Mouse (Mus musculus): ENCODE data around the gene Cfap43. TPM values are rescaled to one million over a fixed set of nuclear protein-coding genes. Genes with fewer than 3 reads are reported as not detected.

The Cfap43 gene
- total RNA-seq, 2 experiments from 2014 or later: not detected

DNA sequence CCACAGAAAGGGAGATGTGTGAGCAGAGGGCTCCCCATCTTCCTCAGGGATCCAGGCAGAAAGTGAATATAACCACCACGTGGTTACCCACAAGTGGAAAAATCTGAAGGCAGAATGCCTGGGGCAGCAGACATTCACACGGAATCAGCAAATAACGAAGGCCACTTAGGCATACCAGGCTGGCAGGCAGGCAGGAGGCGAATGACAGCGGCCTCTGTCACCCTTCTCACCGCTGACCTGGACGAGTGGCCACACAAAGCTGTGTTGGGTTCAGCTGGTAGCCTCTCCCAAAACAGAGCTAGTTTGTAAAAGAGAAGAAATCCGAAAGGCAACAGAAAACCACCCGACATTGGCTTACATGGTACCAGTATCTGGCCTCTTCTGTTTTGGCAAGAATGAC lies 1.1 kb downstream of the Cfap43 start:
- intact Hi-C loops (cut with DNase I; ENCODE audit: low total_unique reads): no loop called here
- no peak for DNase-seq

DNA sequence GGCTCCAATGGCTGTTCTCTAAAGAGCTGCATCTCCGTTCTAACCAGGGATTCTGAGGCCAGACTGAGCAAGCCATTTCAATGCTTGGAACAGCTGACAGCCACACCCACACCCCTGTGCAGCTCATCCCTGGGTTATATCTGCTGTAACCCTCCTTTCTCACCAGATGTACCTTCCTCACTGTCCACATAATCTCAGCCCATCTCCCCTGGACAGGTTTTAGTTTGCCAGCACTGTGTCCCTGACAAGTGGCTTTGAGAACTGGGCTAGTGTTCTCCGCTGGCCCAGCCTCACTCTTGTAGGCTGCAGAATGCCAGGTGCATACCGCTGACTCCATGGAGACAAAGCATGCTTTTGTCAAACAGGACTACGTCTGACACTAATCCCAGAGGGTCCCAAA lies 1.7 kb downstream of the Cfap43 start:
- DNase-seq: no peak
- intact Hi-C loops (cut with DNase I; ENCODE audit: low total_unique reads): no loop called here

DNA sequence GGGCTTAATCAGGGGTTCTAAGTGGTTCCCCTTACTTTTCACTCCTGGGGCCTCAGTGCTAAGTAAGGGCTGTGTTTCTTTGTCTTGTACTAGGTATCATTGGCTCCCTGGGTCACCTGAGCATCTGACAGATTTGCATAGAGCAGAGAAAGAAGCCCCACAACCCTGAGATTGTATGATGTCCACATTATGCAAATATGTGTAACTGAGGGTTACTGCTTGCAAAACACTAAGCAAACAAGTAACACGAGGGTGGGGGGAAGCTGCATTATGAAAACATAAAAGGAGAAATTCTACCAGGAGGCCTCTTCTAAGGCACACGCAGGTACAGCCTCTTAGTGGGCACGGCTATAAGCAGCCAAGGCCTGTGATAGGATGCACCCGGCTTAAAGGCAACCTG lies 3.8 kb downstream of the Cfap43 start:
- DNase-seq: no peak
- intact Hi-C loops (cut with DNase I; ENCODE audit: low total_unique reads): no loop called here

DNA sequence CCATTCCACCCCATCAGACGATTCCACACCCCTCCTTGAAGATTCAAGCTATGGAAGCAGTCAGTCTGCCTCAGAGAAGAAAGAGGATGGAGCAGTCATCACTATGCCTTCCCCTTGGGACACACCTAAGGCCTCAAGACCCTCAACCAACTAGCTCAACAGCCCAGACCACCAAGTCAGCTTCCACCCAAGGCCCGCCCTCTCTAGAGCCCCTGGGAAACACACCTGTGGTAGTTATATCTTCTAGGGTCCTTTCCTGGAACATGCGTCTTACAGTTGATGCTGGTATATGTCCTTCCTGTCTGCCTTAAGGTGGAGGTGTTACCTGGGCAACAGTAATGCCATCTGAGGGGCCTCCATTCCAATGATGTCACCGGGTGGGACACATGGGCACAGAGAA lies 4.9 kb downstream of the Cfap43 start:
- no peak for DNase-seq
- intact Hi-C loops (cut with DNase I; ENCODE audit: low total_unique reads): no loop called here

DNA sequence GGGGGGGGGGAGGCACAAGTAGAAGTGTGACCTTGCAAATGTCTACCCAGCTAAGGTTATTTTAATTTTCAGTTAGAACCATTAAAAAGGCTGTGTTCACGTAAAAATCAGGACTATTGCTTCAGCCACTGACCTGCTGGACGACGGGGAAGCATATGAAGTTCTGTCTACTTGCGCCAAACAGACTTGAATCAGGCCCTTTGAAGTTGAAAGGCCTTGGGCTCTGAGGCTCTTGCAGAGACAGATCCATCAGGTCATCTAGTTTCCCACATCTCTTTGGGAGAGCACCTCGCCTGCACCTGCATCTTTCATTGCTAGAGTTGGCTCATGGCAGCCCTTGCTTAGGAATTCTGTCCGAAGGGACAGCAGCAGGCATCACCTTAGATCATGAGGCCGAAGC lies 5.7 kb downstream of the Cfap43 start:
- intact Hi-C loops (cut with DNase I; ENCODE audit: low total_unique reads): no loop called here
- no peak for DNase-seq

DNA sequence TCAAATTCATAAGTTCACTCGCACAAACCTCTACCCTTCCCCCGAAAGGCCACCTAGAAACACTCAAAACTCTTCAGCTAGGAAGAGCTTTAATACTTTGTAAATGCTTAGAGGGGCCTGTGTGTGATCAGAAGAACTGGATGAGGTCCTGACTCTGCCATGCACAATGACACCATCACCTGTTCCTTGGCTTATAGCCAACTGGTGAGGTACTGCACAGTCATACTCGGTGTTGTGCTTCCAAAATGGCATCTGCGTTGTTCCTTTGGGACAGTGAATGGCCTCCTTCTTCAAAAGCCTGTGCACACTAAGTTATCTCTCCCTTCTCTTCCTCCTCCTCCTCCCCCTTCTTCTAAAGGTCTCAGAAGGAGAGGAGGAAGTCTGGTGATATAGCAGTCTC lies 8.3 kb downstream of the Cfap43 start:
- intact Hi-C loops (cut with DNase I; ENCODE audit: low total_unique reads): no loop called here
- DNase-seq: no peak

DNA sequence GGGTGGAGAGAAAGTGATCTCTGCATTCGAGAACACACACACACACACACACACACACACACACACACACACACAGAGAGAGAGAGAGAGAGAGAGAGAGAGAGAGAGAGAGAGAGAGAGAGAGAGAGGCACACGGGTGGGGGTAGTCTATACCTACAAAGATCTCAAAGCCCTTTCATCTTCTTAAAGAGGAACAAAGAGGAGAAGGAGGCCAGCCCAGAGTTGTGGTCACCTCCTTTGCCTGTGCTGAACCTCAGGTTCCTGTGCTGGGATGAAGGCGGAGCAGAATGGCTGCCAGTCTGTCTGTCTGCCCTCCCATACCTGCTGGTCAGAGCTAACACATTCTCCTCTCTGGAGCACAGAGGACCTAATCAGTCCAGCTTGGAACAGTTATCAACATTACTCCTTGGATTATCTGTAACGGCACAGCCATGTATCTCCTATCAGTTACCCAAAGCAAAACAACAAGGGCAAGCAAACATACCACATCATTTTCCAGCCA lies 8.9 kb downstream of the Cfap43 start:
- intact Hi-C loops (cut with DNase I; ENCODE audit: low total_unique reads): no loop called here
- DNase-seq: no peak

DNA sequence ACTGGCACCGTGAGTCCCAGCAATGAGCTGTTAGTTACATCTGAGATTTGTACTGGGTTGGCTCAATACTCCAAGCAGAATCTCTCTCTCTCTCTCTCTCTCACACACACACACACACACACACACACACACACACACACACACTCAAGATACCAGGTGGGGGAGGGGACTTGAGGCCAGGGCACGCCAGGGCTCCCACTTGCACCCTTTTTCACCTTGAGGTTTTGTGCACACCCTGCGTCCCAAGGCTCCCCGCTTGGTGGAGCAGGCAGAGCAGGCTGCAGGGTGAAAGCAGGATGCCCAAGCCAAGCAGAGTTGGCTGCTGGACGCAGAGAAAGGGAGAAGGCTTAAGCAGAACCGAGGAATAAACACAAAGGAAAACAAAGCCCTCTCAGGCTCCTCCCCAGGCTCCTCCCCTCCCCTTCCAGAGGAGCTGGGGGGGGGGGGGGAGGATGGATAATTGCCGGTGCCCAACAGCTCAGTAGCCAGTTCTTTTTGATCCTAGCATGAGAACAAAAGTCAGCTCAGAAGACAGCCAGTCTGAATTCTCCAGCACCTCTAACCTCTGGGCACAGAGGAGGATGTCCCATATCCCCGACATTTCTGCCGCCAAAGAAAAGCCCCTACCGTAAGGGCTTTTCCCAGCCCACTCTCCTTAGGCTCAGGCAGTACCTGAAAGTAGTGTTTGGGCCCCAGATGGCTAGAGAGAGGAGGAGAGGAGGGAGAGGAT lies 9.5 kb downstream of the Cfap43 start:
- DNase-seq: peak; percentile 22

DNA sequence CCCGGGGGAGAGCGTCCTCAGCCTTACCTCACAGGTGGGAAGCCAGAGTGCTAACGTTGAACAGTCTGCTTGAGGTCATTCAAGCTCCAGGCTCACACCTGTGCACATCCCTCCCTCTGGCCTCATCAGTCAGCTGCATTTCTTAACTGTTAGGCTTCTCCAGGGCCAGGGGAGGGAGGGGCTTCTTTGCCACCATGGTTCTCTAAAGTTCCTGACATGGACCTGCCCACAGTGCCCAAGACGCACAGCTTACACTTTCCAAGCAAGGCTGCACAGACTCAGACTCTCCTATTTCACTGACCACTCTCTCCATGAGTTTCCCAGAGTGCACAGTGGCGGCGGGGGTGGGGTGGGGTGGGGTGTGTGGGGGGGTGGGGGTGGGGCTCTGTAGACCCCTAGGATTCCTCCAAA lies 10.1 kb downstream of the Cfap43 start:
- no peak for DNase-seq
- intact Hi-C loops (cut with DNase I; ENCODE audit: low total_unique reads): no loop called here

More for the DNA sequence above, 9.5 kb downstream of the Cfap43 start:
- intact Hi-C loops (cut with DNase I; ENCODE audit: low total_unique reads): no loop called here

DNA sequence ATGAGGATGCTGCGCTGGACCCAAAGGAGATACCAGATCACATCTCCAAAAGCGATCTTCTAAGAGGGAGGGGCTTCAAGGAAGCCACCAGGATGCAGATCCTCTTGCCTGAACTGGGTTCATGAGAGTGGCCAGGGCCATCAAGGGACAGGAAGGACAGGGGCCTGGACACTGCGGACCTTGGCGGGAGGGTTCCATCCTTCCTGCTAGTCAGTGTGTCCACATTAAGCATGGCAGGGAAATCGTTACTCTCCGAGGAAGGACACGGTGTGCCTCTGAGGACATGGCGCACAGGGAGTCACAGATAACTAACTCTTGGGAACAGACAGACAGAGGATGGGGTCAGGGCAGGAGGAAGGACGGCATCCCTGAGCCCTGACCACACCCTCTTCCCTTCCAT lies 11.5 kb downstream of the Cfap43 start:
- intact Hi-C loops (cut with DNase I; ENCODE audit: low total_unique reads): no loop called here
- no peak for DNase-seq

DNA sequence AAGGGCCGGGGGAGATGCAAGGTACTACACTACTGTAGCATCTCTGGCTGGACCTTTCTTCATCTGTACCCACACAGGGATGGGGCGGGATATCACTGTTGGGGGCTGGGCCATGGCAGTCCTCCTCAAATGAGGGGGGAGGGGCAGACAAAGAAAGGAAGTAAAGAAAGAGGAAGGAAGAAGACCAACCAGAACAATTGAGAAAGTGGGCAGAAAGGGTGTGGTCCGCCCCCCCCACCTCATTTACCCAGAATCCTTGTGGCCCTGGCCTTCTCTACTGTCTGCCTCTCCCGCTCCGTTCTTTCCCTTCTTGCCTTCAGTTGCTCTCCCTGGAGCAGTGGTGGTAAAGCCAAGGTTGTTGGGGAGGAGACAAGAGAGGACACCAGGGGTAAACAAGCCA lies 13.5 kb downstream of the Cfap43 start:
- intact Hi-C loops (cut with DNase I; ENCODE audit: low total_unique reads): no loop called here
- DNase-seq: no peak

DNA sequence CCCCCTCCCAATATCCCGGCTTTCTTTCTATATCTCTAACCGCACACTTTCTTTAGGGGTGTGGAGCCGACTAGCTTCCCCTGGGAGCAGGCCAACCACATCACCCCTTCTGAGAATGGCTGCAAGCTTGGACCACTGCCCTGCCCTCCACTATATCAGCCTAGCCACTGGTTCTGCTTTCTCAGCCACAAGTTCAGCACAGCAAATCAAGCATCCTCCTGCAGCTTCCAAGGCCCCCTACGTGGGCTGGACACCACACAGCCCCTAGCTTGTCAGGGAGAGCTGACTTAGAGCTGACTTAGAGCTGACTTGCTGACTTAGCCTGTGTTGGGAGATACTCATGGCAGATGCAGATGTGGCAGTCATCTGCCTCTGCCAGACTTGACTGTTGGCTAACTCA lies 14.0 kb downstream of the Cfap43 start:
- DNase-seq: no peak
- intact Hi-C loops (cut with DNase I; ENCODE audit: low total_unique reads): no loop called here

DNA sequence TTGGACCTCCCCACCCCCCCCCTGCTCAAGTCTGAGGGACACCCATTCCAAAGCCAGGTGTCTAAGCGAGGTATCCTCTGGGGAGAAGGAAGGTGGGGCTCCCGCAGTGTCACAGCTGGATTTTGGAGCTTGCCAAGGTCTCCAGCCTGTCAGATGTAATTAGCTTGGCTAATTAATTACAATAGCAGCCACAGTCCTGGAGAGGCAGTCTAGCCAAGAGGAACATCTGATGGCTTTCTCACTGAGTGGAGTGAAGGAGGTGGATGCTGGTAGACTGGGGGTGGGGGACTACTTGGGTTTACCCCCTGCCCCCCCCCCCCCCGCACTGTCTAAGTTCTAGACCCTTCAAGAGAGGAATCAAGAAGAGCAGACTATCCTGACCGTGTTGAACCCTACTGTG lies 15.4 kb downstream of the Cfap43 start:
- intact Hi-C loops (cut with DNase I; ENCODE audit: low total_unique reads): no loop called here
- no peak for DNase-seq

DNA sequence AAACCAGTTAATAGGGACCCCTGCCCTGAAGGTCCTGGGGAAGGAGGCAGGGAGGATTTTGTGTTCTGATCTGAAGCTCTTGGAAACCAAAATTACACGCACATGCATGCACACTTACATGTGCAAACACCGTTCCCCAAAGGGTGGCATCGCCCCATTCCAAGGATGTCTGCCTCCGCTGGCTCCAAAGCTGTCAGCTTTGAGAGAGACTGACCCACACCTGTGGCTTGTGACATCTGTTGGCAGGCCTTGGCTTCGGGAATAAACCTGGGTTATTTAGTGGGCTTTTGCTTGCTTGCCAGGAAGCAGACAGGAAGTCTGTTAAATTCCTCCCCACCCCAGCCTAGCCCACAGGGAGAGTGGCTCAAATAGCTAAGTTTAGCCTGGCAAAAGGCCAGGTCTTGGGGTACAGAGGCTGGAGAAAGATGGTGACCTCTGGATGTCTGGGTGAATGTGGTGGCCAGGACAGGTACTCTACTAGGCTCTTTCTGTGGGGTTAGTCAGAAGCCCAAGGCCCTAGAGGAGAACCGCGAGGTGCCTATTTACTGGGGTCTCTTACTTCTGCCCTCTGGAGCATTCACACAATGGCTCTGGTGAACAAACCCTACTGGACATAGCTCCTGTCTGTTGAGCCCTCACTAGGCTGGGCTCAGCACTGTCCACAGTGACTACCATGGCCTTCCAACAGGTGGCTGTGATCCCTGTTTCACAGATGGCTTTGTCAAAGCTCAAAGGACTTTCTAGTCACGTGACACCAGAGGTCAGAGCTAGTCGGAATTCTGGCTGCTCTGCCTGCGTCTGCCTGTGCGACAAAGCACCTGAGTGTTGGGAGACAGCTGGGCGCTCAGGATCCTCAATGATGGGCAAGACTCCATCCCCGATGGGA lies 16.5 kb downstream of the Cfap43 start:
- DNase-seq: no peak
- intact Hi-C loops (cut with DNase I; ENCODE audit: low total_unique reads): no loop called here

DNA sequence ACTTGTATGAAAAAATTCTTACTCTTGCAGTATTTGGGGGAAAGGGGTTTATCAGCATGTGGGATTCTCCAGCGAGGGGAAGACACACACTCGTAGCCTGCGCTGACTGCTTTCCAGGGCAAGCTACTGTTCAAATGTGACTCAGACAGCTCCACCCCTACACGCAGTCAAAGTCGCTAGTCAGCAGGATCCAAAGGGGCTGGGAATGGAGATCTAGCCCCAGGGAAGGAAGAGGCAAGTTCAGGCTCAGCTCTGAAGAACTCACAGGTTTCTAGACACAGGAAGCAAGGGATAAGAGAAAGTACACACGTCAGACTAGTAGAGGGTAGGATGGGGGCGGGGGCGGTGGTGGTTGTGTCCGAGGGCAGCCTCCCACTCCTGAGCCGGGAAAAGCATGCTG lies 18.5 kb downstream of the Cfap43 start:
- intact Hi-C loops (cut with DNase I; ENCODE audit: low total_unique reads): no loop called here

DNA sequence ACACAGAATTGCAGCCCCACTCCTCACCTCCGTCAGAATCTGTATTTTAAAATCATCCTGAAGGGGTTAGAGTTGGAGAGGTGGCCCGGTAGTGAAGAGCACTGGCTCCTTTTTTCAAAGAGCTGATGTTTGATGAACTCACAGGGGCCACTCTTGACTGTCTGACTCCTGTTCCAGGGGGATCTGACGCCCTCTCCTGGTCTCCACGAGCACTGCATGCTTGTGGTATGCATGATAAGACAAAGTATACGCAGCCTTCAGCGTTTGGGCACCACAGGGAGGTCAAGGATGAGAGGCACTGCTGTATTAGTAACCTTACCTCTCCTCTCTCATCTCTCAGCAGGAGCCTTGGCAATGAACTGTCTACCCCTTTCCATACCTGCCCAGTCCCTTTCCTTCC lies 19.1 kb downstream of the Cfap43 start:
- intact Hi-C loops (cut with DNase I; ENCODE audit: low total_unique reads): no loop called here
- DNase-seq: no peak

More for the DNA sequence above, 18.5 kb downstream of the Cfap43 start:
- DNase-seq: no peak

DNA sequence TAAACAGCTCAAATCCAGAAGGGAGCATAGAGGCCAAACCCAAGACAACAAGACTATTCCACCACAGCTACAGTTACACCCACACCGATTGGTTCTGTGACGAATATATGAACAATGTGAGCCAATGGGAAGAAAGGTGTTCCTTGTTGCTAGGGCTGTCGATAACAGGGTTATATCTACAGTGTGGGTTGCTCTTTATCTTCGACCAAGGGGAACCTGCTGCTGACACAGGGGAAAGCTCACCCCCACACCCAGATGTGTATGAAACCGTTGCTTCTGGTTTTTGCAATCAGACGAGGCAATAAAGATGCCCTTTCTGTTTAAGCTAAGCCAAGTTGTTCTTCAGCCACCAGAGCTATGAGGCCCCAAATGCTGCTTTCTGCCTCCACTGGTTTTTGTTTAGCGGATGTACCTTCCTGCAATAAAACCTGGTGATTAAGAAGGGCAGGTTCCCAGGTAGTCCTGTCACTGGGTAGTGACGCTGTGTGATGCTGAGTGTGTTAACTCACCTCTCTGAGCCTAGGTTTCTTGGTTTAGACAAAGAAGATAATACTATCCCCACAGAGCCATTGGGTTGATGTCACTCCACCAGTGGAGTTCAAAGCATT lies 20.5 kb downstream of the Cfap43 start:
- intact Hi-C loops (cut with DNase I; ENCODE audit: low total_unique reads): no loop called here
- DNase-seq: no peak

DNA sequence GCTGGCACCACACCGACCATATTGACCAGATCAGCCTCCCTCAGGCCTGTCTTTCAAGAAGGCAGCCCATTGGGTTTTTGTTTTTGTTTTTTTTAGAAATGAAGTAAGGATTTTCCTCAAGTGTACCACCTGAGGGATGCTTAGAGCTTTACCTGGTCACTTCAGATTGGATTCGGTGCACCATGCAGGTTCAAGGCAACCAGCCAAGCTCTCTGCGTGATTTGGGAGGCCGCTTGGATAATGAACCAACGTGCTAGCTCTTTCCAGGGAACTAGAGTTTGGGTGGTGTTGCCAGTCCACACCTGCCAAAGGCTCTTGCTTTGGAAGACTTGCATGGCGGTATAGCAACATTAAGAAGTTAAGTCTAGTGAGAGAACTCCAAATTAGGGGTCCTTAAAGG lies 26.0 kb downstream of the Cfap43 start:
- DNase-seq: no peak
- intact Hi-C loops (cut with DNase I; ENCODE audit: low total_unique reads): no loop called here

DNA sequence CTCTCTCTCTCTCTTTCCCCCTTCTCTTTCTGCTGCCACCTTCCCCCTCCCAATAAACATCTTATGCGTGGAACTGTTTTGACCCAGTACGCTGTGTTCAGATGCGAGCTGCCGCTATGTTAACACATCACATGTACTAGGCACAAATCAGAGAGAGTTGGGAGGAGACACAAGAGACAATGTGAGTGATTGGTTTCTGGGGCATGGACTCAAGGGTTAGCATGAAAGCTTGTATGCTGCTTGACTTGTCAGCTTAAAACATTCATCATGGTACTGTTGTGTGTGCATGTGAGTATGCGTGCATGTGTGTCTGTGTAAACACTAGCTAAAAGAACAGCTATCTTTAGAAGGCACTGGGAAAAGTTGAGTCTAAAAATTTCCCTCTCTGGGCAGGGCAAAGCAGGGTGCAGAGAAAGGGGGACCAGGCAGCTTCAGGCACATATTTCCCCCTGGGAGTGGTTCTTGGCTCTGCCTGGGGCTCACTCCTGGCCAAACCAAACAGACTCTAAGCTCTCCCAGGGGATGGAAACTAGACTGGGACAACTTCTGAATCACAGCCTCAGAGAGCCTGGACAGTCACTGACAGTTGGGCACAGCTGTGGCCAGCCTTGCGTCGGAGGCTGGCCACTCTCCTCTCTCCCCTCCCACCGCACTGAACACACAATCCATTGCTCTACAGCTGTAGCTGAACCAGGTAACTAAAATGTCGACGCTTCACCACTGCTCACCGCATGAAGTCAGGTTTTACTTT lies 27.4 kb downstream of the Cfap43 start:
- DNase-seq: no peak
- intact Hi-C loops (cut with DNase I; ENCODE audit: low total_unique reads): no loop called here
